Mouse (Mus musculus) kidney, adult 18-20 months (tissue): ENCODE measurements at regions not wholly inside any gene's neighbourhood (a gene's known extent, or its start where the extent isn't known, plus 50 kb on each side); places are given as distances from the start of the nearest gene placed in this dataset.
A peak's percentile ranks its signal among the peaks of the same experiment; 100 is the strongest.

Experiments
- DNase-seq: peaks from one replicate; pipeline ENCODE4 v3.0.0; 2021

GRCm38 (mm10) chr5:26338191-26338590, 80.7 kb downstream of the Gm7361 start:
- no peak for DNase-seq

DNA sequence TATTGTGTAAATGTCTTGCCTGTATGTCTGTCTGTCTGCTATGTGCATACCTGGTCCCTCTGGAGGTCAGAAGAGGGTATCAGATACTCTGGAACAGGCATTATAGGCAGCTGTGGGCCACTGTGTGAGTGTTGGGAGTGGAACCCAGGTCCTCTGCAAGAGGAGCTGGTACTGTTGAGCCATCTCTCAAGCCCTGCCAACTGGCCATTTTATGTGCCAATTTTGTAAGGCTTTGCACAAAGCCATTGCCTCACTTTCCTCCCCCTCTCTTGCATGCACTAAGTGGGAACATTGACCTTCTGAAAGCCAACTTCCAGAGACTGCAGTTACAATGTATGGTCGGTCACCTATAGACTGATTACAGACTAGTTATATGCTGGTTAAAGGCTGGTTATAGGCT, 81.8 kb downstream of the Gm7361 start:
- no peak for DNase-seq

GRCm38 (mm10) chr5:26355156-26355555, 97.7 kb downstream of the Gm7361 start:
- no peak for DNase-seq

- no peak for DNase-seq
These were observed 101.6 kb downstream of the Gm7361 start for GRCm38 (mm10) chr5:26359082-26359481.

DNA sequence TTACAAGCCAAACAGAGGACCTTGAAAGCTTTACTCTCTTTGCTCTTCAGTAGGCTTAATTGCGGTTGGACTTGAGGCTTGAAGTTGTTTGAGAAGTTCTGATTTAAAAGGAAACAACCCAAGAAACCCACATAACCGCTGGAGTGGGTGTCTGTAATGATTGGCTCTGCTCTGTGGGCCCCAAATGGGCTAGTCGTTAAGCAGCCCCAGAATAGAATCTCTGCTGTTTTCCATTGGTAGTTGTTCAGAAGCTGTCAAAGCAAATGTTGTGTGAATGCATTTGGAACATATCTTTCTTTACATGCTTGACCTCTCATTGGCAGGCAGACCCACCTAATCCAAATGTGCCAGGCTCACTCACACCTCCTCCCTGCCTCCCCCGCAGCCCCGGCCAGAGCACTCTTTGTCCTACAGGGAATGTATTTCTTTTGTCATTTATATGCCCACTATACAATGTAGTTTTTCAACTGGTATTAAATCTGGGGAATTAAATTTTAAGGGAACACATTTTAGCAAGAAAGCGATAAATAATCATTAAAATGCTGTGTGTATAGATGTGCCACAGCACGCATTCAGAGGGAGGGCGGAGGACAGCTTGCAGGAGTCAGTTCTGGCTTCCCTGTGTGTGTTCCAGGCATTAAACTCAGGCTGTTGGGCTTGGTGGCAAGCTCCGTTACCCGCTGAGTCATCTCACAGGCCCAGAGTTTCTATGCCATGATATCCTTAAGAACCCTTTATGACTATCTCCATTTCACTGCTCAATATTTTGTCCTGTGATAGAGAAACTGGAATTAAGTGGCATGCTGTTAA, 116.9 kb downstream of the Gm7361 start:
- DNase-seq, result no peak

DNA sequence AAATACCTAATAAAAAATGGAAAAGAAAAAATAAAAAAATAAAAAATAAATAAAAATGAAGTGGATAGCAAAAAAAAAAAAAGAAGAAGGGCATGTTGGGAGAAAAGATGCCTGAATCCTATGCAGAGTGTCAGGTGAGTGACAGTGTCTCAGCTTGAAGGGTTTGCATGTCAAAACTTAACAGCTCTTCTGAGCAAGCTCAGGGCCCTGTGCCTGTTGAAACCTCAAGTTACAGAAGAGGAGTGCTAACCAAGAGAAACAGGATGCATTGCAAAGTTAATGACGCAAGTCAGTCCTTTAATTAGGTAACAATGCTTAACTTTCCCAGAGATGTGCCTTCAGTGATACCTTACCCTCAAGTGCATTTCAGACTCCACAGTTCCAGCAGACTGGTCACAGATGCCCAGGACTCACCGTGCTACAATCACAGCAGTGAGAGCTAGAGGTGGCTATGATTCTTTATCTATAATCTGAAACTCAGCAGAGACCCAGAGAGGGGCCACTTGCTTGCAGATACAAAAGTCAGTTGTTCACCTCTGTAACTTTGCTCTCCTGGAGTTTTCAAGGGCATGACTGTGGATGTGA, 149.7 kb downstream of the Gm7361 start:
- DNase-seq, result no peak

GRCm38 (mm10) chr5:26413185-26413584, 155.7 kb downstream of the Gm7361 start:
- DNase-seq, result no peak

DNA sequence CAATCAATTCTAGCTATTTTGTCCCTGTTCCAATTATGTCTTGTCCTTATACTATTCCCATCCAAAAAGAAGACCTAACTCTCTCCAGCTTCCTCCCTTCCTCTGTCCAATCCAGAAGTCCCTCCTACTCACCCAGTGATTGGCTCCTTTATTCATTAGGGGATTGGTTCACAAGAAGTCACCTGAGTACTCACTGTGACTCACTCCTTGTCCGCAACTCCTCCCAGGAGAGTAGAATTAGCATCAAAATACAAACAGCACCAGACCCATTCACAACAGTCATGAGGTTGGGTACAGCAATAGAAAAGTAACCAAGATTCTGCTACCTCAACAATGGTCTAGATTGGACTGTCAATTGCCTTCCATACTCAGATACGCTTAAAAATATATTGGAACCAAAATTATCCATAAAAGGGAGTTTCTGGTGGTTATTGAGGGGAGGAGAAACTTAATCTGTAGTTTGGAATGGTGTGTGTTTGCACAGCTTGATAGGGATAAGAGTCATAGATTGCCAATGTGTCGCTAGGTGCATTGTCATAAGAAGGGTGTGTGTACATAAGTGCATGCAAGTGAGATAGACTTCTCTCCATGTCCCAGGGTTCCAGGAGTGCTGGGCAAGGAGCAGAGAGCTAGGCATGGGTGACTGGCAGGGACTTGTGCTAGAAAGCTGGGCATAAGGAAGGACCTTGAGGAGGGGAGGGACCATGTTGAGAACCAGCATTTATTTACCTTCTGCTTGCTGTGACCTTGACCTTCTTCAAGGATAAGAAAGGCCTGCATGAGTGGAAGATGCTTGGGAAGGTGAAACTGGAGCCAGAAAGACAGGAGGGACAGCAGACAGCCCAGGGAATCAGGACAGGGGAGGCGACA, 187.1 kb downstream of the Gm7361 start:
- no peak for DNase-seq

DNA sequence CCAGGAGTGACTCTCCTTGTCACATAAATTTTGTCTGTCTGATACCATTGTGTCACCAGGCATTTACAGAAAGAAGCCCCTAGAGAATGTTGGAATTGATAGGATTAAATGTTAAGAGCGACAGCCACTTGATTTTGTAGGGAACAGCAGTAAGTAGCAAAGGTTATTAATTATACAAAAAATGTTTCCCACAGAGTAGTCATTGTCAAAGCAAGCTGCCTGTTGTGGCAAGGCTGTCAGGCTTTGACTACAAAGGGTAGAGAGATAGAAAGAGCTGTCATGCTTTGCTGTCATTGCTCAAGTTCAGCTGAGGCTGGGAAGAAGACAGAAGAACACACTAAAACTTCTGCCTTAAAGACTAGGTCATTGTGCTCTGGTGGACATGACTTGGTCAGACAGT, 193.8 kb downstream of the Gm7361 start:
- DNase-seq, result no peak

DNA sequence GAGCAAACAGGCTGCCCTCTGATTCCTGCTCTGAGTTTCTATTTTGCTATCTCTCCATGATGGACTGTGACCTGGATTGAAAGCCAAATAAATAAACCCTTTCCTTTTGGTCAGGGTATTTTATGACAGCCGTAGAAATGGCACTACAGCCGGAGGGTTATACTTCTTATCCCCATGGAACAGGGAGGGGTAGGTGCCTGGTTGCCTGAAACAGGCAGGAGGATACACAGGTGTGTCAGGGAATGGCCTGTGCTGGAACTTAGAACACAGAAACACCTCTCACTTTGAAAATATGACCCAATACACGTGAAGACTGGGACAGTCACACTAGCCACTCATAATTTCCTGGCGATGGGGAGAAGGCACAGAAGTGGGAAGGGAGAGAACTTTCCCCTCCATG, 200.1 kb downstream of the Gm7361 start:
- no peak for DNase-seq

DNA sequence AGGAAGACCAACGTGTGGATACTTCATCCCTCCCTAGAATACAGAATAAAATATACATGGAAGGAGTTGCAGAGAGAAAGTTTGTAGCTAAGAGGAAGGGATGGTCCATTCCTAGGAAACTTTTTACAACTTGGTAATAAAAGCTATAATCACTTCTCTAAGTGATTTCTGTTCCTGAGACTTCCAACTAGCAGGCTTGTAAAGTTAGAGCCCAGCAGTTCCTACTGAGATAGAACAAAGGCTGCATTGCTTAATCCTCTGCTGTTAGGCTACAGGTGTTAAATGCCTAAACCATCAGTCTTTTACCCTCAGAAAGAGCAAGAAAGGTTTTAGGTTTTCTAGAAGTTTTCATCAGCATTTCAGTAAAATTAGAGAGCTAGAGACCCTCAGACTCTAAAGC, 209.2 kb downstream of the Gm7361 start:
- no peak for DNase-seq

DNA sequence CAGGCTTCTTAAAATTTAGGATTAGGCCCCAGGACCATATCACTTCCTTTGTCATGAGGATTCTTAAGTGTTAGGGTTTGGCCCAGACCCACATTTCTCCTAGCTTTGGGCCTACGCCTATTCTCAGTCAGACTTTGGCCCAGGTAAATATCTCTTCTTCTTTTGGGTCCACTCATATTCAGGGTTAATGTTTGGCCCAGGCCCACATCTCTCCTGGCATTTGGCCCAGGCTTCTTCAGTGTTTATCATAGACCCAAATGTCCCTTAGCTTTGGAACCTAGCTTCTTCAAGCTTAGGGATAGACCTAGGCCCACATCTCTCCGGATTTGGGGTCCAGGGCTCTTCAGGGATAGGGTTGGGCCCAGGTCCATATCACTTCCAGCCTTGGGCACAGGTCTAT, 228.2 kb downstream of the Gm7361 start:
- DNase-seq, result peak; percentile 48

DNA sequence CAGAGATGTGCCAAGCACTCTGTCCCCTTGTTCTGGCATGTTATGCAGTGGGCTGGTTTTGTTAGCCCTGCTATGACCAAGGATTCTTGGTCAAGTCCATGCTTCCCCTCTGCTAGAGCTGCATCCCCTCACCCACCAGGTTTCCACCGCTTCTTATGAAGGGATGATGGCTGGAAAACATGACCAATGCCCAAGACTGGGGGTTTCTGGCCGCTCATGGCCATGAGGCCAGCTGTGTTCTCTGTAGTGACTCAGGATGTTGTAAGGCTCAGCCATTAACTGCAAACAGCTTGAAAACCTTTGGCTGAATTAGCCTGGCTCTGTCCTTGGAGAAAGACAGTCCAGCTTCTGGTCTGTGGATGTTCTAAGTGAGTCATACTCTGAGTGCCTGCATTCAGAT, 236.5 kb downstream of the Gm7361 start:
- no peak for DNase-seq

GRCm38 (mm10) chr5:26497641-26498430, 240.3 kb downstream of the Gm7361 start:
- no peak for DNase-seq

DNA sequence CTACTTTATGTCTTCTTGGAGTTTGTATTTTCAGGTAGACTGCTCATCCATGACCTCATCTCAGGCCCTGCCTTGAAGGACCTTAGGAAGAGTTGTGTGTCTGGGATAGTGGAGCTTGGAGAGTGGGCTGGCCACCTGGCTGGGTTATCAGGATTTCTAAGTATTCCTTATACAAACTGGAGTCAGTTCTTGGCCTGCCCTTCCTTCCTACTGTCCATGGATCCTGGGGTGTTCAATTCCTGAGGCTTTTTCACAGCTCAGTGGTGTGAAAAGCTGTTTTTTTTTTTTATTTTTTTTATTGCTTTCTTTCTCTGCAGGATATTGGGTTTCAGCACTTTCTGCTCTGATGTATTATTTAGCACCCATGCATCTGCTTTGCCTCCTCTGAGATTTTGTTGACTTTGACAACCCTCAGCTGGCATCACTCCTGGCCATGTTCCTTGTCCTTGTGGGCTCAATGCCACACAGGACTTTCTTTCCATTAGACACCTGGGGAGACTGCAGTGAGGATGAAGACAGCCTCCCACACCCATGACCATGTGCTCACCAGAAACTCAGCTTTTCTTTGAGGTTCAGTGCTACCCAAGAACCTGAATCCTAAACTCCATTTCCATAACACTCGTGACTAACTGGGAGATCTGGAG, 252.2 kb downstream of the Gm7361 start:
- DNase-seq, result no peak

- DNase-seq, result no peak
These were observed 255.8 kb downstream of the Gm7361 start for GRCm38 (mm10) chr5:26513039-26513955.

DNA sequence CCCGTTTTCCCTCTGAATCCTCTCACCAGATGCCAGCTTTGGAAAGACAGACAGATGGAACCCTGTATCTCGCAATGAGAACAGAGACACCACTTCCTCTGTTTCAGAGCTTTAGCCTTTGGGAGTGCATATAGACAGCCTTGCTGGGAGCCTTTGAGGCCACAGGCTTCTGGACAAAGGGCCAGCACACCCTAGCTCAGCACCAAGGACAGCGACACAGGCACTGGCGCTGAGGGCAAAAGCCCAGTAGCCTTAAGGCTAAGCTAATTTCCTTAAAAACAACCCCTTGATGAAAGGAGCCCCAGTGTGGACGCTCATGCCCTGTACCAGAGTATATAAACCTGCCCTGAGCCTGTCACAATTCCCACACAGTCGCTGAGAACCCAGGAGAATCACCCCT, 278.1 kb downstream of the Gm7361 start:
- peak; percentile 15 for DNase-seq

GRCm38 (mm10) chr5:26563291-26563690, 253.7 kb upstream of the Dpp6 start:
- no peak for DNase-seq

- no peak for DNase-seq
These were observed 252.9 kb upstream of the Dpp6 start for GRCm38 (mm10) chr5:26564056-26564455.

DNA sequence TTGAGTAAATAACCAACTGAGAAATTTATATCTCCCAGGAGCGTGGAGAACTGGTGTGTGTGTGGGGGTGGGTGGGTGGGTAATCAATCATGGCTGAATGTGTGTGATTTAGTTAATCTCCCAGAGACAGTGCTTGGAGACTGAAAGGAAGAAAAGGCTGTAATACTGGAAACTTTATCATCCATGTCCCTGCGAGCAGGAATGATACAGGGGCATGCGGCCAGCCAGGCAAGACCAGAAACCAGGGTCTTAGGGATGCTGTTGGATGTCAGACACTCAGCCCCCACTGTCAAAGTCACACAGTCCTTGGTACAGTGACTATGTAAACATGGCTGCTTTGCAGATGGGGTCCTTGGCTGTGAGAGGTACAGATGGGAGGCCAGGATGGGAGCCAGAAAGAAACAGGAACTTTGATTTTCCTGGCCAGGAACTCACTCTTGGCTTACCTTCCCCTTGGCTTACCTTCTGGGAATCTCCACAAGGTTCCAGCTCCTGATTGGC, 244.3 kb upstream of the Dpp6 start:
- no peak for DNase-seq

DNA sequence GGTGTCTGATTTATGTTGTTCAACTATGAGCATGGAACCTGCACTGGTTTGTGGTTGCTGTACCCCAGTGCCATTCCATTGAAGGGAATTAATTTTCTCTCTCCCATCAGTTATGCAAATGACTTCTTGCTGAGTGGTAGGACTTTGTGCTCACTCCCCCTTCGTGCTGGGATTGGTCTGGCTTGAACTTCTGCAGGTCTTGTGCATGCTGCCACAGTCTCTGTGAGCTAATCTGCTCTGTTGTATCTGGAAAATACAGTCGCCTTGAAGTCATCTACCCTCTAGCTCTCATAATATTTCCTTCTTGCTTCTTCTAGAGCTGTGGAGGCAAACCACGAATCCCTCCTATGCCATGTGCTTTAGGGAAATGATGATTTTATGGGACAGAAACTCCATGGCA, 243.6 kb upstream of the Dpp6 start:
- DNase-seq, result no peak
